Mouse (Mus musculus): ENCODE results near the gene Krtap28-13. TPM values are rescaled to one million over a fixed set of nuclear protein-coding genes. Genes with fewer than 3 reads are reported as not detected.

Krtap28-13 gene
- polyA plus RNA-seq (2014; fragmentation: Illumina TruSeq; extraction: RNeasy Lipid Tissue Mini Kit (QIAGEN cat#74804)): not detected

DNA sequence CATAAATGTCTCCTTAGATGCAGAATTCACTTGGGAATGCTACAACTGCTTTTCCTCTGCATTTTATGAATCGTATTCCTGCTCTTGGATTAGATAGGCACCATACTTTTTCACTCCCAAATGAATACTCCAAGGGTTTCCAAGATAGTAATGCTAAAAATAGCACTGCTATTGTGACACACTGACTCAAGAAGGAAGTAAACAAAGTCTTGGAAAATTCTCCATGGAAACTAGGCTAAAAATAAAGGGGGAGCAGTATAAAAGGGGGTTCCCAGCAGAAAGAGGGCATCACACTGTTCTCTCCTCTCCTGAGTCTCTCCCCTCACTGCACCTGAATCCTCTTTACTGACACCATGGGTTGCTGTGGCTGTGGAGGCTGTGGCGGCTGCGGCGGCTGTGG, at the start of gene Krtap28-13:
Krtap28-13 (plus strand) TSS at position 288 of the 400 bp plus-strand sequence.

DNA sequence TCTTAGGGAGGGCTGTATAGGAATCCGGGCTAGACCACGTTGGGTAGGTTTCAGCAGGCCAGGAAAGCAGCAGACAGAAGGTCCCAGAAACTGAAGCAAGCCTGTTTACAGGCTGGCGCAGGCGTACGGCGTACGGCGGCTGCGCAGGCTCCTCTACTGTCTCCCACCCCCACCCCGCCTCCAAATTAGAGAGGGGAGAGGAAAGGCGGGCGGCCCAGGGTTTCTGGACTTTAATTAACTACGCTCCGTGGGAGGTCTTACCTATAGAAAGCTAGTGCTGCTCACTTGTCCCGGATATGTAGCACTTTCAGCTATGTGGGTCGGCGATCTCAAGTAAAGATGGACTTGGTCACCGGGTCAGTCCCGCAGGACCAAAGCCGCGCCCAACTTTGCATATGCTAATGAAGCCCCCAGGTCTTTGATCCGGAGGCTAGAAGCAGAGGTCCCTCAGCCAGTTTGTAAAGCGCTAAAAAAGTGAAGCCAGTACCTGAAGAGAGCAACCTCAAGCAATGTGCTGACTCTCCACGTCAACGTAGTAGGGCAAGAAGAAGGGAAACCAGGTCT, 22.5 kb upstream of the Krtap28-13 start, which contains the start of gene Slc19a3:
Slc19a3 (minus strand) TSS at position 340 of the 564 bp plus-strand sequence.

DNA sequence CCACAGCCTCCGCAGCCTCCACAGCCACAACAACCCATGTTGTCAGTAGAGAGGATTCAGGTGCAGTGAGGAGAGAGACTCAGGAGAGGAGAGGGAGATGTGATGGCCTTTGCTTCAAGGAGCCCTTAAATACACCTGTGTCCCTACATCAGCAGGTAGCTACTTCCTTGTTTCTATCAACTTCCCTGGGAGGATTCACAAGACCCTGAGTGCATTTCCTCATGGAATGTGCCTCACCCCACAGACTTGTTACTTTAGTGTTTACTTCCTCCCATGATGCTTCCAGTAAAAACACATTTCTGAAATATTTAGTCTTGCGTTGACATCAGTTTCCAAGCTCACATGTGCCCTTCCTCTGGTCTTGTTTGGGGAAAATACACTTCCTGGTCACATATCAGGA, 18.4 kb upstream of the Krtap28-13 start, which contains the start of gene Krtap28-10:
Krtap28-10 (minus strand) TSS at position 101 of the 400 bp plus-strand sequence.

DNA sequence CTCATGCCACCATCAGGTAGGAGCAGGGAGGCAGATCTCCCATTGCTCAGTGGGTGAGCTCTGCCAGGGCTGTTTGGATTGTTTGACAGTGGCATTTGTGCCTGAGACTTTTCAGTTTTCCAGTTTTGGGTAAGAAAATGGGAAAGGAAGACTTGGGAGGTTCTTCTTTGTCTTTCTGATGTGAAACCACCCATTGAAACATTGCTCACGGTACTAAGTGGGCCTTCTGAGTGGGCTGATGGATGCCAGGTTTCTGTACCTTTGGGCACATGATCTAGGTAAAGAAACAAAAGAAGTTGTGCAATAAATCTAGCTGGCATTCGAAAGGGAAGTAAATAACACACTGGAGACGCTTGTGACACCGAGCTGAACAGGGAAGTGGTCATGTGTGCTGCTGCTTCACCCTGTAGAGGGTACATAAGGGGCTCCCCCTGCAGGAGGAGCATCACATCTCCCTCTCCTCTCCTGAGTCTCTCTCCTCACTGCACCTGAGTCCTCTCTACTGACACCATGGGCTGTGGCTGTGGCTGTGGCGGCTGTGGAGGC, 15.8 kb upstream of the Krtap28-13 start, which contains the start of gene Gm47969:
Gm47969 (plus strand) TSS at position 51 of the 546 bp plus-strand sequence.

DNA sequence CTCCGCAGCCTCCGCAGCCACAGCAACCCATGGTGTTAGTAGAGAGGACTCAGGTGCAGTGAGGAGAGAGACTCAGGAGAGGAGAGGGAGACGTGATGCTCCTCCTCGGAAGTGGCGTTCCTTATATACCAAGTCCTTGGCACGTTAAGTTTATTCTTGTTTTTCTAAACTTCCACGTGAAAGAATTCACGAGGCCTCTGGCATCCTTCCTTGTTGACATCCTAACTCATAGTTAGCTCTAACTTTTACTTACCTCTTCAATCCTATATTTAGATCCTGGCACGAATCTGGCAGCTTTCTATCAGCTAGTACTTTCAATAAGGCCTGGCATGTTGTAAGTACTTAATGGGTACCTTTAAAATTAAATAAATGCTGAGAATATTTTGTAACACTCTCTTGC, 1.5 kb upstream of the Krtap28-13 start, which contains the start of gene A030005K14Rik:
A030005K14Rik (minus strand) TSS at position 101 of the 400 bp plus-strand sequence.

Other genes starting within 250 kb of the Krtap28-13 start
- gene Agfg1, start 221.4 kb upstream of the Krtap28-13 start, polyA plus RNA-seq (2014; fragmentation: Illumina TruSeq; extraction: RNeasy Lipid Tissue Mini Kit (QIAGEN cat#74804)): 113 TPM
- not detected for gene A030005L19Rik, start 147.6 kb upstream of the Krtap28-13 start, polyA plus RNA-seq (2014; fragmentation: Illumina TruSeq; extraction: RNeasy Lipid Tissue Mini Kit (QIAGEN cat#74804))
- not detected for gene A030014E15Rik, start 136.0 kb upstream of the Krtap28-13 start, polyA plus RNA-seq (2014; fragmentation: Illumina TruSeq; extraction: RNeasy Lipid Tissue Mini Kit (QIAGEN cat#74804))
- gene Gm6217, start 129.5 kb upstream of the Krtap28-13 start, polyA plus RNA-seq (2014; fragmentation: Illumina TruSeq; extraction: RNeasy Lipid Tissue Mini Kit (QIAGEN cat#74804)): not detected
- not detected for gene A030003K21Rik, start 117.5 kb upstream of the Krtap28-13 start, polyA plus RNA-seq (2014; fragmentation: Illumina TruSeq; extraction: RNeasy Lipid Tissue Mini Kit (QIAGEN cat#74804))
- not detected for gene Gm7544, start 104.9 kb upstream of the Krtap28-13 start, polyA plus RNA-seq (2014; fragmentation: Illumina TruSeq; extraction: RNeasy Lipid Tissue Mini Kit (QIAGEN cat#74804))
- not detected for gene Gm47955, start 100.6 kb upstream of the Krtap28-13 start, polyA plus RNA-seq (2014; fragmentation: Illumina TruSeq; extraction: RNeasy Lipid Tissue Mini Kit (QIAGEN cat#74804))
- not detected for gene Gm47959, start 60.4 kb upstream of the Krtap28-13 start, polyA plus RNA-seq (2014; fragmentation: Illumina TruSeq; extraction: RNeasy Lipid Tissue Mini Kit (QIAGEN cat#74804))
- gene Slc19a3, start 22.5 kb upstream of the Krtap28-13 start, polyA plus RNA-seq (2014; fragmentation: Illumina TruSeq; extraction: RNeasy Lipid Tissue Mini Kit (QIAGEN cat#74804)): 4.0 TPM
- not detected for gene Krtap28-10, start 18.4 kb upstream of the Krtap28-13 start, polyA plus RNA-seq (2014; fragmentation: Illumina TruSeq; extraction: RNeasy Lipid Tissue Mini Kit (QIAGEN cat#74804))
- gene Gm47969, start 16.0 kb upstream of the Krtap28-13 start, polyA plus RNA-seq (2014; fragmentation: Illumina TruSeq; extraction: RNeasy Lipid Tissue Mini Kit (QIAGEN cat#74804)): not detected
- not detected for gene A030005K14Rik, start 1.6 kb upstream of the Krtap28-13 start, polyA plus RNA-seq (2014; fragmentation: Illumina TruSeq; extraction: RNeasy Lipid Tissue Mini Kit (QIAGEN cat#74804))
- not detected for gene Ccl20, start 55.8 kb downstream of the Krtap28-13 start, polyA plus RNA-seq (2014; fragmentation: Illumina TruSeq; extraction: RNeasy Lipid Tissue Mini Kit (QIAGEN cat#74804))
- 1.8 TPM for gene Daw1, start 98.8 kb downstream of the Krtap28-13 start, polyA plus RNA-seq (2014; fragmentation: Illumina TruSeq; extraction: RNeasy Lipid Tissue Mini Kit (QIAGEN cat#74804))